Mouse (Mus musculus): ENCODE data around the gene Emc6.

- no peak for TF ChIP-seq CTCF (IDR thresholded peaks at IDR 0.05; ENCODE audit: control insufficient read depth, insufficient read depth, low read length)
- TF ChIP-seq POLR2A (IDR thresholded peaks at IDR 0.05; ENCODE audit: borderline replicate concordance, control insufficient read depth, low read depth, low read length), result no peak
Observed at GRCm38 (mm10) chr11:73205194-73205593, 28.4 kb upstream of the Emc6 start.
